Mouse (Mus musculus) heart, postnatal 25 days (tissue): ENCODE data around the gene Lrp1. TPM values are rescaled to one million over a fixed set of nuclear protein-coding genes. Genes with fewer than 3 reads are reported as not detected.
A peak's percentile ranks its signal among the peaks of the same experiment; 100 is the strongest.

Experiments
- DNase-seq: peaks from one replicate; pipeline ENCODE4 v3.0.0; 2022; ENCODE audit warnings: low spot score
- intact Hi-C: fragments of 180-260 bp; cut with DNase I; formaldehyde crosslinking; loops from one replicate; pipeline ENCODE4 v1.15.1; 2025
- total RNA-seq, 2 experiments: library from RNA; stranded (reverse); gene quantifications; 2 replicates each; pipeline ENCODE4 v1.2.3; 2021

Lrp1 gene
- total RNA-seq, 2 experiments from 2014 or later: 70.7 to 90.2 TPM

GRCm38 (mm10) chr10:127534036-127534928, 86.7 kb downstream of the Lrp1 start, which contains the start of gene Nxph4:
Gene Nxph4 (minus strand): TSS chr10:127534559.
- no peak for DNase-seq
- intact Hi-C loops: no loop called here

- intact Hi-C loops: no loop called here
- no peak for DNase-seq
These were observed 89.4 kb downstream of the Lrp1 start for GRCm38 (mm10) chr10:127531548-127531947.

- intact Hi-C loops: no loop called here
- no peak for DNase-seq
These were observed 90.0 kb downstream of the Lrp1 start for GRCm38 (mm10) chr10:127530945-127531344.

GRCm38 (mm10) chr10:127527481-127527880, 93.5 kb downstream of the Lrp1 start:
- no peak for DNase-seq
- intact Hi-C loops: no loop called here

GRCm38 (mm10) chr10:127526681-127527080, 94.3 kb downstream of the Lrp1 start:
- intact Hi-C loops: no loop called here
- no peak for DNase-seq

GRCm38 (mm10) chr10:127526048-127526447, 94.9 kb downstream of the Lrp1 start:
- DNase-seq: no peak
- intact Hi-C loops: no loop called here

GRCm38 (mm10) chr10:127524646-127525255, 96.2 kb downstream of the Lrp1 start:
- DNase-seq: no peak
- intact Hi-C loops: no loop called here

GRCm38 (mm10) chr10:127522088-127522581, 98.8 kb downstream of the Lrp1 start, which contains the start of gene Shmt2:
Gene Shmt2 (minus strand): TSS chr10:127522444.
- intact Hi-C loops: no loop called here
- peak; percentile 57 for DNase-seq

GRCm38 (mm10) chr10:127521611-127522080, 99.3 kb downstream of the Lrp1 start:
- intact Hi-C loops: no loop called here
- DNase-seq: no peak

GRCm38 (mm10) chr10:127520714-127521357, 100.1 kb downstream of the Lrp1 start:
- no peak for DNase-seq
- intact Hi-C loops: no loop called here

- intact Hi-C loops: no loop called here
- no peak for DNase-seq
These were observed 100.8 kb downstream of the Lrp1 start for GRCm38 (mm10) chr10:127519903-127520713.

GRCm38 (mm10) chr10:127519041-127519701, 101.8 kb downstream of the Lrp1 start:
- no peak for DNase-seq
- intact Hi-C loops: no loop called here

GRCm38 (mm10) chr10:127517941-127518340, 103.0 kb downstream of the Lrp1 start:
- intact Hi-C loops: no loop called here

GRCm38 (mm10) chr10:127516576-127517260, 104.2 kb downstream of the Lrp1 start:
- intact Hi-C loops: no loop called here
- peak; percentile 46 for DNase-seq

More at GRCm38 (mm10) chr10:127517941-127518340, 103.0 kb downstream of the Lrp1 start:
- DNase-seq: no peak

GRCm38 (mm10) chr10:127515983-127516459, 104.9 kb downstream of the Lrp1 start:
- DNase-seq: no peak
- intact Hi-C loops: no loop called here

- intact Hi-C loops: no loop called here
- DNase-seq: no peak
These were observed 105.5 kb downstream of the Lrp1 start for GRCm38 (mm10) chr10:127515271-127515982.

GRCm38 (mm10) chr10:127514764-127515163, 106.2 kb downstream of the Lrp1 start, which contains the start of gene Ndufa4l2:
Gene Ndufa4l2 (plus strand): TSS chr10:127514967.
- DNase-seq: peak; percentile 53
- intact Hi-C loops: no loop called here
